Mouse (Mus musculus) myocyte (in vitro differentiated cells): ENCODE measurements around the gene Tnfrsf1a.
A peak's percentile ranks its signal among the peaks of the same experiment; 100 is the strongest.

ENCODE experiments used
- MYOD1 ChIP-seq, 3 experiments: IDR thresholded peaks; one replicate each; pipeline ENCODE4 v1.6.1; 2011; ENCODE audit warnings: control low read depth in 2 of 3, low read depth in 2 of 3, mild to moderate bottlenecking in 2 of 3, moderate library complexity in 1 of 3; ENCODE audit not compliant: insufficient read length in 2 of 3, control insufficient read depth in 1 of 3
- POLR2A ChIP-seq: IDR thresholded peaks from one replicate; pipeline ENCODE4 v1.6.1; 2011; ENCODE audit warnings: low read depth, mild to moderate bottlenecking, control low read depth, moderate library complexity; ENCODE audit not compliant: insufficient read length
- POLR2AphosphoS2 ChIP-seq: IDR thresholded peaks from one replicate; pipeline ENCODE4 v1.6.1; 2011; ENCODE audit warnings: low read depth, control low read depth; ENCODE audit not compliant: insufficient read length

- TF ChIP-seq MYOD1 (IDR thresholded peaks at IDR 0.05; ENCODE audit: control insufficient read depth in 1 of 3, insufficient read length in 2 of 3, low read depth in 2 of 3) (peak in 2 of 3 experiments; percentile 60 to 69), POLR2A (no peak), POLR2AphosphoS2 (no peak)
Measured at GRCm38 (mm10) chr6:125355197-125355741, 6.1 kb downstream of the Tnfrsf1a start.
